Mouse (Mus musculus) 416B (cell line): ENCODE data around the gene 0610030E20Rik.

Source experiments
- DNase-seq: peaks from one replicate; pipeline ENCODE4 v3.0.0; 2011; ENCODE audit warnings: low read depth

0610030E20Rik gene

DNA sequence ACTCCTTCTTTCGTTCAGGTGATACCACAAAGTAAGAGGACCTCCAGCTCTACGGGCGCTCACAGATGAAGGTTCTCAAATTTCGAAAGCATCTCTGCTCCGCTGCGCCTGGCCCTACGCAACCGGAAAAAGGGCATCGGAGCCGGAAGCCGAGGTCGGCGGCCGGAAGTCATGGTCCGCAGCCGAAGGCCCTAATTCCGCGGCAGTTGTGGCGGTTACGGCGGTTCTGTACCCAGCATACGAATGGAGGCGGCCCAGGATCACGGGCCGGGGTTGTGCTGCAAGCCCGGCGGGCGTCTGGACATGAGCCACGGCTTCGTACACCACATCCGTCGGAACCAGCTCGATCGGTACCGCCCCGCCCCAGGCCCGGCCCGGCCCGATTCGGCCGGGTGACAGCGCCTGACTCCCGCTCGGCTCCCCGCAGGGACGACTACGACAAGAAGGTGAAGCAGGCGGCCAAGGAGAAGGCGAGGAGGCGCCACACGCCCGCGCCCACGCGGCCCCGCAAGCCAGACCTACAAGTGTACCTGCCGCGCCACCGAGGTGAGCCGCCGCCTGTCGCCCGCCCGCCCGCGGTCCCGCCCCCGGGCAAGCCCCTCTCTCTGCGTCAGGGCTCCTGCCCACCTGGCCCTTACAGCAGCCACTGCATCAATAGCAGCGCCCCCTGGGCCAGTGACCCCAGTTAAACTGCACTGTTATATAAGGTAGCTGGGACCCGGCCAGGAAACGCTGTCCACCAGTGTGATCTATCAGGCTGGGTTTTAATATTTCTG lies at the start of gene 0610030E20Rik:
TSS of gene 0610030E20Rik (plus strand) at position 152 of the 776 bp plus-strand sequence.
- DNase-seq: peak; percentile 85

DNA sequence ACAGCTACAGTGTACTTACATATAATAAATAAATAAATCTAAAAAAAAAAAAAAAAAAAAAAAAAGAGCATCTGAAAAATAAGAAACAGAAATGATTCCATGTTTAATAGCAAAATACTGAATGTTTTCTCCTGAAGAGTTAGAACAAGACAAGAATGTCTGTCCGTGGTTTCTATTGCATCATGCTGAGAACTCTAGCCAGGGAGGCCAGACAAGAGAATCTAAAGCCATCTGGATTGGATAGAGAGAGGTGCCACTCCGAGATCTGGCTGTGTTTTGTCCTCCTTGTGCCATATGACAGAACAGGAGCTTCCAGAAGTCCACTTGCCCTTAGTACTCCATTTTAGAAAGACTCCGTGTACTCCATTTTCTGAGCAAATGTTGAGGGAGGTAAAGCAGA lies 49.3 kb upstream of the 0610030E20Rik start:
- DNase-seq: peak; percentile 45

DNA sequence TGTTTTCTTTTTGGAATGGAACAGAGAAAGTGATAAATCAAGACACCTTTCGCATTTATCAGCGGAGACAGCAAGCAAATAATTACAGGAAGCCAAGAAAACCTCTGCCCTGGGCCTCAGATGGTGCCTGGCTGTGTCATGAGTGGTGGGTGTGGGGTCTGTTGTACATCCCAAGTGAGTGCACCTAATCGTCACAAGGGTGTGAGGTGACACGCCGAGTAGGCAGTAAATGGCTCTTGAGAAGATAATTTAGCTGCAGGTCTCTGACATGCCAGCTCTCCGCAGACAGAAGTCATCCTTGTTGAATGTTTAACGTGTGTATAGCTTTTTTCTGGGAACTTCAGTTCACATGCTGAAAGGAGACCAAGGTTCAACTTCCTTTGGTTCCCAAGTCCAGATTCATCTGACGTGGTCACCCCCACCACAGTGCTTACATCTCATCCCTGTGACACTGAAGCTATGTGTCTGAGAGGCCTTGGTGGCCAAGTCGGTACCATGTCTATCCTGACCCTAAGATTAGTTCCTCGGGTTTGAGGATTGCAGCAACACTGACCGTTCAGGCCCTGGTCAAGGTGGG lies 44.7 kb upstream of the 0610030E20Rik start:
- DNase-seq: no peak

DNA sequence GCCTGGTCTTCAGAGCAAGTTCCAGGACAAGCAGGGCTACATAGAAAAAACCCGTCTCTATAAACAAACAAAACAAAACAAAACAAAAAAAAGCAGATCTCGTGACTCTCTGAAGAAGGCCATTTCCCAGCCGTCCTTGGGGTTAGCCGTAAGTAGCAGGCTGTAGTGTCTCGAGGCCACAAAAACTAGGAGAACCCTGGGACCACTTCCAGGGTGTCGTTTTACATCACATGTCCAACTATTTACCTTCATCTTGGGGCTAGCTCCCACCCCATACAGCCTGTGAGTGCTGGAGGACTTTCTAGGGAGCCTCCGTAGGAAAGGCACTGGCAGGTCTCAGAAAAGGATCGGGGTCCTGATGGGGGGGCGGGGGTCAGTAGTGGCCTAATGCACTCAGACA lies 43.6 kb upstream of the 0610030E20Rik start:
- peak; percentile 29 for DNase-seq

DNA sequence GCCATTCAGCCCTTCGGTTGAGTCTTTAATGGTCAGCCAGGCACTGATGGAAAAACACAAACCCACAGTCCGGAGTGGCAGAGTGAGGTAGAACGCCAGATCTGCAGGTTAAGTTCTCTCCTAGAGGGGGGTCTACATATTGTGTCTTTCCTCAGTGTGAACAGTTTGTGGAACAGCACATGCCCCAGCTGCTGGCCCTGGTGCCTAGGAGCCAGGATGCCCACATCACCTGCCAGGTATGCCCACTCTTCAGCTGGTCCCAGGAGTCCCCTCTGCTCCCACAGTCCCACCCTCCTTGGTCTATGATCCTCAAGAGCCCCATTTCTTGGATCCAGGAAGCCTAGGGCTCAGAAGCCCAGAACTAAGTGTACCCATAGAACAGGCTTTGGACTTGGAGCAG lies 34.9 kb upstream of the 0610030E20Rik start:
- DNase-seq: no peak

DNA sequence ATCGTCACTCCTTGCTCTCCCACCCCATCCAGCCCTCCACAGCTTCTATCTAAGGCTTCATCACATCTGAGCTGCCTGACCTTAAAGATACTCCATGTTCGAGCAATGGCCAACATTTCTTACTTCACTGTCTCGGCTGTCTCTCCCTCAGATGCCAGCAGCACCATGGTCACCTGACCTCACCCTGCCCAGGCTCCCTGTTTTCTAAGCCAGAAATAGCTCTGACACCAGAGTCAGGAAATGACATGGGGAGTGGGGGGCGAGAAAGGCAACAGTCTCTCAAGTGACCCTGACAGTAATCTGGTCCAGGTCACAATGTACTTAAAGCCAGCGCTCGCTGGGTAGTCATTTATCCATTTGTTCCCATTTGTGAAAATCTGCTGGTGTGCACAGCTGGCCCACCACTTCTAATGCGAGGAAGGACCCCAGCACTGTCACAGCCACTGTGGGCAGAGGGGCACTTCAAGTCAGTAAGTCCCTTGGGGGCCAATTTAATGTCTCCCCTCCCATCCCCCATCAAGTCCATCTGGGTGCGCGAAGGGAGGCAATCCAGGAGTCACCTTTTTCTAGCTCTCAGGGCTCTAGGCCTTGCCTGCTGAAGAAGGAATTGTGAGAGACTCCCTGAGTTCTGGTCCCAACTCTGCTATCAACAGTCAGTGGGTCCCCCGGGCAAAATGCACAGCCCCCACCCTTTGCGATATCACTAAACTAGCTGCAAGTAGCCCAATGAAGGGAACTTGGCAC lies 33.8 kb upstream of the 0610030E20Rik start:
- peak; percentile 63 for DNase-seq

DNA sequence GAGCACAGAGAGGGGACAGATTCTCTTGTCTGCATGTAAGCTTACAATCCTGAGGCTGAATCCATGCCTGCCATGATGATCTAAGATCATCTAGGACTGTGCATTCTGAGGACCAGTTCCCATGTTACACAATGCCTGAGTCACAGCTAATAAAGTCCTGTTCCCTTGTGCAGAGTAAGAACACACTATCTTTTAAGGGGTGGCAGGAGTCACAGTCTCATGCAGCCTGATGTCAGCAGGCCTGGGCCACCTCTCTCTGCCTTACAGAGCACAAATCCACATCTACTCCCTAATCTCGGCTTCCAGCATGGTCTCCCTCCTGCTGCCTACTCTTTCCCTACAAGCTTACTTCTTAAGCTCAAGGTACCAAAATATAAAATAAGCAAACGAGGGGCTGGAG lies 31.7 kb upstream of the 0610030E20Rik start:
- peak; percentile 40 for DNase-seq

DNA sequence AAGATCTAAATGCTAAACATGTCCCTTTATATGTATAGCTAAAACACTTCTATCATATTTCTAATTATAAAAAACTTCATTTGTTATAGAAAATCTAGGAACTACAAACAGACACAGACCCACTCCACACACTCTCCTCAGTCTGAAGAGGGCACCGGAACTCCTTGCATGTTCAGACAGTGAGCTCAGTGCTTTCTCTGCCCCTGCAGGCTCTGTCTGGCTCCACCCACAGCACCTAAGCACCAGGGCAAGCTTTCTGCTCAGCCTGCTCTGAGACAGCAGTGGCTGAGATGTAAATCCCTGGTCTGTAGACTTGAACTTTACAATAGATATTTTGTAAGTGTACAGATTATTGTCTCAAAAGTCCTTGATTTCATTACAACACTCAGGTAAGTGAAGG lies 31.1 kb upstream of the 0610030E20Rik start:
- no peak for DNase-seq

DNA sequence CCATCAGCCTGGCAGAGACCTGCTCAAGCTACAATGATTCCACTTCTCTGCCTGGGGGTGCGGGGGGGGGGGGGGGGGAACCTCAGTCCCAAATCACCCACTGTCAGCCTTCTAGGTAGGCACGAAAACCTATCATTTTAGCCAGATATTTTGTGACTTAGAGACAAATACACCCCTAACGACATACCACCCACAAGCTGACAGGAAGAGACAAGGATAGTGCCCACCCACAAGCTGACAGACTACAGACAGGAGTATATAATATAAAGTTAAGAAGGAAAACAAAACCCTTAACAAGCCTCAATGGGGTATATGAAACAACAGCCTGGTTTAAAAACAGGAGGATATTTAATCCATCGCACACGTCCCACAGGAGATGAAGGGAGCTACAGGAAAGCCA lies 28.7 kb upstream of the 0610030E20Rik start:
- DNase-seq: no peak

DNA sequence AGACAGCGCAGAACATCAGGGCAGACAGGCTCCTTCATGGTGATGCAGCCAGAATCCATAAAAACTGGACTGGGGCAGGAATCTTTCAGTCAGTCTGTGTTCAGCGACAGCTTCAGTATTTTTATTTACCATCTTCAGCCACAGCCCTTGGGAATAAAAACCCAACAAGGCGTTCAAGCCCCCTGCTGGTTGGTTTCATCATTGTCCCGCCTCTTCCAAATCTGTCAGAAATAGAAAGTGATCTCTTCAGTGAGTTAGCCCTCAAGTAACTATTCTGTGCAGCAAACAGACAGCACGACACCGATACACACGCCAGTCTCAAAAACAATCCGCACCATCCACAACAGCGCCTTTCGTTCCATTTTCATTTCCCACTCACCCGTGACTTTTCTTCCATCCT lies 28.1 kb upstream of the 0610030E20Rik start:
- peak; percentile 60 for DNase-seq

DNA sequence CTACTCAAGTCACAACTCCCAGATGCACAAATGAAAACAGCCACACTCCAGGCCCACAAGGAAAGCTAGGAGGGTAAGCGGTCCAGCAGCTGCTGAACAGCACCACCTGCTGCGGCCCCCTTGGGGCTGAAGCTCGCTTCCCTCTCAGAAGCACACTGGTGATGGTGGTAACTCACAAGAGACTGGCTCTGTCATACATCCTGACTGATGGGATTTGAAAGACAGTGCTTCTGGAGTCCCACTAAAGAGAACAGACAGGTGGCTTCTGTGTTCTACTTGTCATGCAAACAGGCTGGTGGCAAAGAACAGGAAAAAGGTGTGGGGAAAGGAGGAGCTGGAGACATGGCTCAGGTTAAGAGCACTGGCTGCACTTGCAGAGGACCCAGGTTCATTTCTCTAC lies 24.2 kb upstream of the 0610030E20Rik start:
- no peak for DNase-seq

DNA sequence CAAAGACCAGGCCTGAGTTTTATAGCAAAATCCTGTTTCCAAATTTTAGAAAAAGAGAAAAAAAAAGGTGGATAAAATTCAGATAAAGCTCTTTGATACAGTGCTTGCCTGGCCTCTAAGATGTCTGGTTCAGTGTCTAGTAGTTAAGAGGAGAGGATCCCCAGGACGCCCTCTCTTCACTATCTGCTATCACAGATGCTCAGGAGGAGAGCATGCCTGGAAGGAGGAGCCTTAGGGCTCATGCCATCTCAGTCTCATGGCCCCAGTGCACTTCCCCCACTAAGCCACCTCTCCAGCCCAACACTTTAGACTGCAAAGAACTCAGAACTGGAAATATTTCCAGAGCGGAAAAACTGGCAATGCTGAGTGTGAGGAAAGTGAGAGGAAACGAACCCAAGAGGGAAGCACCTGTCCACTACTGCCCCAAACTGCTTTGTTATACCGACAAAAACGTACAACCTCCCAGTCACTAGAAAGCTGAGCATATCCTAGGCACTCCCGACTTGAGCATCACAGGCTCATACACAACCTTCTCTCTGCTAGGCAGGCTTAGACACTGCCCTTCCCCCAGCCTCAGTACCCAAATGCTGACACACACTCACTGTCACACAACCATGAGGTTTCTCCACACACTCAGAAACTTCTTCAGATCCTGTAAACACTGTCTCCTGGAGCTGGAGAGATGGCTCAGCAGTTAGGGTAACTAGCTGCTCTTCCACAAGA lies 23.2 kb upstream of the 0610030E20Rik start:
- no peak for DNase-seq

DNA sequence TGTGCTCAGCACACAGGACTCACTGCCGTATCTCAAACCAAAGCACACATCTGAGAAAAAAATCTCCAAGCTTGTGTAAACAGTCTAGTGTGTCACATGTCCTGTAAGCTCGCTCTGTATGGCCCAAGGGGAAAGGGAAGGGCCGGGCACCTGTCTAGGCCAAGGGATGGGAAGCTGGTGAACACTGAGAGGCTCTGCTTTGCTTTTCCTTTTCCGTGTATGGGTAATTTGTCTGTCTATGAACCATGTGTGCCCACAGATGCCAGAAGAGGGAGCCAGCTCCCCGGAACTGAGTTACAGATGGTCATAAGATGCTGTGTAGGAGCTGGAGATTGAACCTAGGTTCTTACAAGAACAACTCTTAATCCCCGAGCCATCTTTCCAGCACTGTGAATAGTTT lies 20.8 kb upstream of the 0610030E20Rik start:
- DNase-seq: peak; percentile 67

DNA sequence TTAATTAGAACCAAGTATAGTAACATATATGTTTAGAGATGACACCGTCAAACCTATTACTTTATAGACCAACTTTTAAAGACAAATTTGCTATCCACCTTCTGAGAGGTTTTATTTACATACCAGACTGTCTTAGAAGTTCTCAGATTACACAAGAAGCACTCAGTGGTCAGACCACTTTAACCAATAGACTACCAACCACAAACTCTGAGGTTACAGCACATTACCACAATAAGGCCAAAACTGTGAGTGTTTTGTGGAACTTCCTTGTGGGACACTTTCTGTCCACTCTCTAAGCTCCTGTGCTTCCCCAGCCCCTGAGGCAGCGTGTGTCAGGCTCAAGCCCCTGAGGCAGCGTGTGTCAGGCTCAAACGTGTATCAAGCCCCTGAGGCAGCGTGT lies 18.1 kb upstream of the 0610030E20Rik start:
- DNase-seq: peak; percentile 60

DNA sequence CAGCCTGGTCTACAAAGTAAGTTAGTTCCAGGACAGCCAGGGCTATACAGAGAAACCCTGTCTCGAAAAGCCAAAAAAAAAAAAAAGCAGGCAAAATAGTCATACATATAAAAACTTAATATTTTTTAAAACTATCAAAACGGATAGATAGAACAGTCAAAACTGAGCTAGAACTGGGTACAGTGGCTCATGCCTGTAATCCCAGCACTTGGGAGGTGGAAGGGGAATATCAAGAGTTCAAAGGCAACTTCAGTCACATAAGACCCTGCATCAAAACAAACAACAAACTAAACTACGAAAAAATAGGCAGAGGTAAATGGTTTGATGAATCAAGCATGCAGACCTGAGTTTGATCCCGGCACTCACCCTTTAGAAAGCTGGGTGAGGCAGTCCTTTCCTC lies 17.0 kb upstream of the 0610030E20Rik start:
- DNase-seq: peak; percentile 65

DNA sequence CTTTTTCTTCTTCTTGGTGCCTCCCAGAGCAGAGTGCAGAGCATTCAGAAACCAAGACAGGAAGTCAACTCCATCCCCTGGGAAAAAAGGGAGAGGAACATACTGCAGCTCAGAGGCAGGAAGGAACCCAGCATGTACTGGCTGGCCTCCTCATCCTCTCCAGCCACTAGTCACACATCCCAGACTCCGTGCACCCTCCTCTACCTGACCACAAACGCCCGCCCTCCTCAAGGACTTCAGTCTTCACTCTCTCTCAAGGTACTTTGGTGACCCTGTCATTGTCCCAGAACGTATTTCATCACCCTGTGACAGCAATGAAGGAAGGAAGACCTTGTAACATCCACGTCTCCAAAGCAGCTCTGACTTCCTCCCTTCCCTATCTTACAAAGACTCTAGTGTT lies 14.0 kb upstream of the 0610030E20Rik start:
- peak; percentile 65 for DNase-seq

DNA sequence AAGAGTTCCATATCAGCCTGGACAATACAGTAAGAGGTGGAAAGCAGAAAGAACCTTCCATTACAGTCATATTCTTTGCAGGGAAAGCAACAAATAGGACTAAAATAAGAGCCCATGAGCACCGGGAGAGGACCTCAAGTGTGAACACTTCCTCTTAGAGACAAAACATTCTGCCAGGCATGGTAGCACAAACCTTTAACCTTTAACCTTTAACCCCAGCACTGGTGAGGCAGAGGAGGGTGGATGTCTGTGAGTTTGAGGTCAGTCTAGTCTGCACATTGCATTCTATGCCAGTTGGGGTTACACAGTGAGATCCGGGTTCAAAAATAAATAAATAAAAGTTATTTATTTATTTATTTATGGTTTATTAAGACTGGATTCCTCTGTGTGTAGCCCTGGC lies 6.6 kb upstream of the 0610030E20Rik start:
- DNase-seq: no peak

DNA sequence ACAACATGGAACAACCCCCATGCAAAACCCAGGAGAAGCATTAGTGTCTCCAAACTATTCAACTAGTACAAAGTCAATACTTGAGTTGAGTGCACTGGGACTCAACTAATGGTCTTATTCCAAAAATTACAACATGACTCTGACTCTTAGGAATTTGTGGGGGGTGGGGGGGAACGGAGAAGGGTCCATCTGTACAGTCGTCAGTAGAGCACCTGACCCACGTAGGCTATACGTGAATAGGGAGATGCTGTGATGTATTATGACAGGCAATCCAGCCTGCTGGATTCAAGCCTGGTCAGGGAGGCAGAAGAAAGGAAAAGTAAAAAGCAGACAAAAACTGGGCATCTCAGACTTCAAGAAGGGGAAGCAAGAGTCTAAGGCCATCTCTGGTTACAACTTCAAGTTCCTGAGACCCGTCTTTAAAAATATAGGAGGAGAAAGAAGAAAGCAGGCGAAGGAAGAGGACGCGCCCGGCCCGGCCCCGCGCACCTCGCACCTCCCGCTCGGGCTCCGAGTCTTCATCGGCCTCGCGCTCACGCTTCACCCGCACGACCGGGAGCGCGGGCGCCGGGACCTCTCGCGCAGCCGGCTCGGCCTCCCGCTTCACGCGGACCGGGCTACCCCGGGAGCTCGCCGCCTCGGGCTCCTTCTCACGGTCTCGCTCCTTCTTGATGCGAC lies 2.6 kb upstream of the 0610030E20Rik start:
- no peak for DNase-seq

DNA sequence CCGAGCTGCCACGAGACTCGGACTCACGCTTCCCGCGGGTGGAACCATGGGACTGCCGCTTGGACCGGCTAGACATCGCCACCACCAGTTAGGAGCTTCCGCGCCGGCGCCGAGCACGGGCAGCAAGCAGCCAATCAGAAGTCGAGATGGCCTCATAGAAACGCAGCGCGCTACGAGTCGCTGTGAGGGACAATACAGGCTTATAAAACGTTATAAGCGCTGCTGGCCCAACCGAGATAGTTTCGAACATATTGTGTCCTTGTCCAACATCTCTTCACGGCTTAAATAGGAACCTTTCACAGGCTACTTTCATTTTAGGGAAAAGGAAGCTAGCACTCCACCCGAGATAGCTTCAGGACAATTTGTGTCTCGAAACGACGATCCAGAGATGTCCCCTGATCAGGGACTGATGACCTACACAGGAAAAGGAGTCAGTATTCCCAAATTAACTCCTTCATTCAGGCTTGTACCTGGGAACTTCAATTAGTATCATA lies 2.0 kb upstream of the 0610030E20Rik start, which contains the start of gene Usp39:
TSS of gene Usp39 (minus strand) at position 111 of the 494 bp plus-strand sequence.
- DNase-seq: peak; percentile 97

DNA sequence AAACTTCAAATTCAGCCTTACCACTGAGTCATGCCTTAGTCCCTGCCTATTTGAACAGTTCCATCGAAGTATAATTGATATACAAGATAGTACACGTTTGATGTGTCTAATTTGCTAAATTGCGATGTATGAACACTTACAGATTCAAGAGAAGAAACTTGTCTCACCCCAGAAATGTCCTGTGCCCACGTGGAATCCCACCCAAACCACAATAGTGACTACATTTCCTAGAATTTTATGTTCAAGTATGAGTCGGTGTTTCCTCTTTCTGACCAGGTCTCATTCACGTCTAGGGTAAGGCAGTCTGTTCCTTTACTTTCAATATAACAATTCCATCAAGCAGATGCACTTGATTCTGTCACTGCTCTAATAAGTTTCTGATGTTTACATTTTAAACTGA lies 1.5 kb upstream of the 0610030E20Rik start:
- DNase-seq: peak; percentile 79

DNA sequence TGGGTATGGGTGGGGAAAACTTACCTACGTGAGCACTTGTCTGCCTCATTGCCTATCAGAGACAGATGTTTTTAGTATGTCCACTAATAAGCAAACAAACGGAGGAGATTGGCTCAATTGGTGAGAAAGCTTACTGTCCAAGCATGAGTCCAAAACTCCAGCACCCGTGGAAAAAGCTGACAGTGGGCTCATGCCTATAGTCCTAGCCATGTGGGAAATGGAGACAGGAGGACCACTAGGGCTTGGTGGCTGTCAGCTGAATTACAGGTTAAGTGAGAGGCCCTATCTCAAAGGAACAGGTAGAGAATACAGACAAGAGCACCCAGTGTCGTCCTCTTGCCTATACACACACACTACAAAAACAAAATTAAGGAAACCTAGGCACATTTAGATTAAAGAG lies 856 bp upstream of the 0610030E20Rik start:
- DNase-seq: no peak

DNA sequence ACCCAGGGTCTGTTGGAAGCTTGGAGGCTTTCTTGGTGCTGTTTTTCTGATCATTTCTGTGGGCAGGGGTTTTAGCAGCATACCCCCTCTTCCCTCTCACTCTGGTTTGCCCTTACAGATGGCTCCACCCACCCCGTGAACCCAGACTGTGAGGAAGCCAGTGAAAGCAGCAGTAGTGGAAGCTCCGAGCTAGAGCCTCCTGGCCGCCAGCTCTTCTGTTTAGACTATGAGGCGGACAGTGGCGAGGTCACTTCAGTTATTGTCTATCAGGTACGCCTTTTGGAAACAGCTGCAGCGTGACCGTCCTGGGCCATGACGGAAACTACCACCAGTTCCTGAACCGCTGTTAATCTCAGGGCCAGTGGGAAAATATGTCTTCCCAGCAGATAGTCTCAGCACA lies 1.3 kb downstream of the 0610030E20Rik start:
- DNase-seq: no peak
